Mouse (Mus musculus) kidney, embryonic 15.5 days (tissue): Measurements from ENCODE around the gene Trappc6b. TPM values are rescaled to one million over a fixed set of nuclear protein-coding genes. Genes with fewer than 3 reads are reported as not detected.

Experiments
- ATAC-seq: fragments of 200-750 bp; cut with Nextera tagmentation; replicated peaks from 2 replicates; pipeline ENCODE4 v1.8.0; 2017; ENCODE audit warnings: moderate TSS enrichment; ENCODE audit not compliant: low FRiP score
- H3K27ac ChIP-seq: fragments of 300-500 bp; sonication (generic); 2 replicates; pipeline ENCODE4 v1.5.1; 2015; ENCODE audit warnings: mild to moderate bottlenecking, inconsistent platforms
- H3K27me3 ChIP-seq: fragments of 300-500 bp; sonication (generic); 2 replicates; pipeline ENCODE4 v1.6.1; 2015; ENCODE audit warnings: inconsistent platforms
- H3K36me3 ChIP-seq: fragments of 300-500 bp; sonication (generic); 2 replicates; pipeline ENCODE4 v1.6.1; 2015; ENCODE audit warnings: inconsistent platforms
- H3K4me1 ChIP-seq: fragments of 300-500 bp; sonication (generic); 2 replicates; pipeline ENCODE4 v1.6.1; 2015; ENCODE audit warnings: inconsistent platforms
- H3K4me2 ChIP-seq: fragments of 300-500 bp; sonication (generic); 2 replicates; pipeline ENCODE4 v1.6.1; 2015; ENCODE audit warnings: moderate library complexity, mild to moderate bottlenecking, inconsistent platforms
- H3K4me3 ChIP-seq: fragments of 300-500 bp; sonication (generic); replicated peaks from 2 replicates; pipeline ENCODE4 v1.5.1; 2015; ENCODE audit warnings: mild to moderate bottlenecking, inconsistent platforms
- H3K9ac ChIP-seq: fragments of 300-500 bp; sonication (generic); 2 replicates; pipeline ENCODE4 v1.6.1; 2015; ENCODE audit warnings: mild to moderate bottlenecking, inconsistent platforms
- H3K9me3 ChIP-seq: fragments of 300-500 bp; sonication (generic); replicated peaks from 2 replicates; pipeline ENCODE4 v1.6.1; 2016; ENCODE audit warnings: inconsistent platforms
- WGBS: fragments of 180-500 bp; shearing (Covaris S2); methylation state at CpG from one replicate; pipeline ENCODE4 v1.1.7; 2015; ENCODE audit warnings: mixed read lengths; 5-methylcytosine and 5-hydroxymethylcytosine counted together
- polyA plus RNA-seq: library from polyadenylated mRNA; unstranded; fragments of >200 nt; fragmentation: Nextera tagmentation; extraction: Ambion mirVana; gene quantifications from 2 replicates; pipeline ENCODE4 v1.2.1, GENCODE M21; 2015

Trappc6b gene
- 91.2 and 91.8 TPM in 2 replicates for polyA plus RNA-seq

GRCm38 (mm10) chr12:59060993-59061595 is at the start of gene Trappc6b:
Gene Trappc6b (minus strand): TSS chr12:59061472.
- no peaks in the 10 kb centered on the region for H3K9me3 ChIP-seq
- H3K9ac ChIP-seq: peak within 1 kb of the TSS; percentile 83
- H3K4me1 ChIP-seq: peaks cover 18% of the 10 kb centered on the region
- no peaks in the 10 kb centered on the region for H3K27me3 ChIP-seq
- WGBS: under 1% methylated on average over 48 of the region's 49 CpGs
- H3K36me3 ChIP-seq: peaks cover 33% of the 10 kb centered on the region
- peak within 1 kb of the TSS; percentile 86 for H3K4me3 ChIP-seq
- peak; percentile 98 for ATAC-seq
- peak within 1 kb of the TSS; percentile 67 for H3K4me2 ChIP-seq
- H3K27ac ChIP-seq: peak within 1 kb of the TSS; percentile 94

- Histone ChIP-seq H3K27ac (no peak overlapping the region), H3K4me3 (no peak overlapping the region), H3K27me3 (no peaks in the 10 kb centered on the region), H3K4me2 (no peak overlapping the region), H3K9ac (no peak overlapping the region), H3K4me1 (no peaks in the 10 kb centered on the region), H3K36me3 (no peaks in the 10 kb centered on the region), H3K9me3 (no peaks in the 10 kb centered on the region)
- WGBS: 91% methylated on average over 4 of the region's 4 CpGs
- no peak for ATAC-seq
These were observed 46.7 kb upstream of the Trappc6b start for GRCm38 (mm10) chr12:59107926-59108325.

- H3K27me3 ChIP-seq: no peaks in the 10 kb centered on the region
- H3K27ac ChIP-seq: no peak overlapping the region
- H3K9me3 ChIP-seq: no peaks in the 10 kb centered on the region
- no peak overlapping the region for H3K4me2 ChIP-seq
- WGBS: 90% methylated on average over 5 of the region's 5 CpGs
- no peaks in the 10 kb centered on the region for H3K4me1 ChIP-seq
- no peak for ATAC-seq
- no peak overlapping the region for H3K9ac ChIP-seq
- no peaks in the 10 kb centered on the region for H3K36me3 ChIP-seq
- H3K4me3 ChIP-seq: no peak overlapping the region
These were observed 45.2 kb upstream of the Trappc6b start for GRCm38 (mm10) chr12:59106491-59106890.

GRCm38 (mm10) chr12:59105914-59106313 is 44.6 kb upstream of the Trappc6b start:
- H3K4me1 ChIP-seq: no peaks in the 10 kb centered on the region
- ATAC-seq: no peak; the same call in 1 of the 2 replicates
- H3K36me3 ChIP-seq: no peaks in the 10 kb centered on the region
- no peak overlapping the region for H3K27ac ChIP-seq
- no peak overlapping the region for H3K4me2 ChIP-seq
- 73% methylated on average over 6 of the region's 6 CpGs for WGBS
- H3K9ac ChIP-seq: no peak overlapping the region
- H3K4me3 ChIP-seq: no peak overlapping the region
- no peaks in the 10 kb centered on the region for H3K27me3 ChIP-seq
- H3K9me3 ChIP-seq: no peaks in the 10 kb centered on the region

GRCm38 (mm10) chr12:59104771-59105170 is 43.5 kb upstream of the Trappc6b start:
- Histone ChIP-seq H3K4me1 (no peaks in the 10 kb centered on the region), H3K4me2 (no peak overlapping the region), H3K36me3 (no peaks in the 10 kb centered on the region), H3K9me3 (no peaks in the 10 kb centered on the region), H3K4me3 (no peak overlapping the region), H3K27ac (no peak overlapping the region), H3K27me3 (no peaks in the 10 kb centered on the region), H3K9ac (no peak overlapping the region)
- WGBS: 75% methylated on average over 5 of the region's 5 CpGs
- ATAC-seq: no peak

GRCm38 (mm10) chr12:59095104-59096025 is 34.1 kb upstream of the Trappc6b start, which contains the start of gene Mia2:
Gene Mia2 (plus strand): TSS chr12:59095799.
- H3K4me1 ChIP-seq: no peaks in the 10 kb centered on the region
- 63% methylated on average over 19 of the region's 19 CpGs for WGBS
- peak within 1 kb of the TSS; percentile 40 for H3K4me2 ChIP-seq
- no peaks in the 10 kb centered on the region for H3K36me3 ChIP-seq
- H3K27me3 ChIP-seq: no peaks in the 10 kb centered on the region
- no peaks in the 10 kb centered on the region for H3K9me3 ChIP-seq
- H3K9ac ChIP-seq: 0 out of 2 replicates have a peak within 1 kb of the TSS, but pooled peaks have one; percentile 8
- ATAC-seq: peak; percentile 93
- peak within 1 kb of the TSS; percentile 73 for H3K27ac ChIP-seq
- peak within 1 kb of the TSS; percentile 35 for H3K4me3 ChIP-seq

GRCm38 (mm10) chr12:59093543-59093942 is 32.3 kb upstream of the Trappc6b start:
- no peaks in the 10 kb centered on the region for H3K36me3 ChIP-seq
- no peak overlapping the region for H3K27ac ChIP-seq
- H3K9me3 ChIP-seq: no peaks in the 10 kb centered on the region
- no peaks in the 10 kb centered on the region for H3K27me3 ChIP-seq
- 62% methylated on average over 2 of the region's 2 CpGs for WGBS
- no peak overlapping the region for H3K9ac ChIP-seq
- ATAC-seq: no peak
- H3K4me2 ChIP-seq: no peak overlapping the region
- no peaks in the 10 kb centered on the region for H3K4me1 ChIP-seq
- H3K4me3 ChIP-seq: no peak overlapping the region

- 74% methylated on average over 5 of the region's 5 CpGs for WGBS
- no peaks in the 10 kb centered on the region for H3K36me3 ChIP-seq
- H3K4me2 ChIP-seq: no peak overlapping the region
- no peaks in the 10 kb centered on the region for H3K4me1 ChIP-seq
- H3K4me3 ChIP-seq: no peak overlapping the region
- ATAC-seq: no peak
- H3K9me3 ChIP-seq: no peaks in the 10 kb centered on the region
- H3K27me3 ChIP-seq: no peaks in the 10 kb centered on the region
- H3K9ac ChIP-seq: no peak overlapping the region
- no peak overlapping the region for H3K27ac ChIP-seq
These were observed 24.9 kb upstream of the Trappc6b start for GRCm38 (mm10) chr12:59086171-59086570.

- Histone ChIP-seq H3K27ac (no peak overlapping the region), H3K4me2 (no peak overlapping the region), H3K9ac (no peak overlapping the region), H3K36me3 (no peaks in the 10 kb centered on the region), H3K27me3 (no peaks in the 10 kb centered on the region), H3K9me3 (no peaks in the 10 kb centered on the region), H3K4me3 (no peak overlapping the region), H3K4me1 (no peaks in the 10 kb centered on the region)
- WGBS: 66% methylated on average over 5 of the region's 5 CpGs
- no peak for ATAC-seq
These were observed 23.2 kb upstream of the Trappc6b start for GRCm38 (mm10) chr12:59084446-59084845.

GRCm38 (mm10) chr12:59080461-59080860 is 19.2 kb upstream of the Trappc6b start:
- Histone ChIP-seq H3K4me3 (no peak overlapping the region), H3K4me1 (no peaks in the 10 kb centered on the region), H3K27ac (no peak overlapping the region), H3K4me2 (no peak overlapping the region), H3K36me3 (peaks cover 2% of the 10 kb centered on the region; the same call in 1 of the 2 replicates), H3K9me3 (no peaks in the 10 kb centered on the region), H3K9ac (no peak overlapping the region), H3K27me3 (no peaks in the 10 kb centered on the region)
- 83% methylated on average over 4 of the region's 4 CpGs for WGBS
- ATAC-seq: no peak

GRCm38 (mm10) chr12:59077883-59078282 is 16.6 kb upstream of the Trappc6b start:
- Histone ChIP-seq H3K36me3 (peaks cover 18% of the 10 kb centered on the region), H3K27me3 (no peaks in the 10 kb centered on the region), H3K4me3 (no peak overlapping the region), H3K9me3 (no peaks in the 10 kb centered on the region), H3K4me2 (no peak overlapping the region), H3K27ac (no peak overlapping the region), H3K4me1 (no peaks in the 10 kb centered on the region), H3K9ac (no peak overlapping the region)
- ATAC-seq: no peak
- WGBS: 94% methylated on average over 3 of the region's 3 CpGs

GRCm38 (mm10) chr12:59076996-59077395 is 15.7 kb upstream of the Trappc6b start:
- Histone ChIP-seq H3K27me3 (no peaks in the 10 kb centered on the region), H3K9ac (no peak overlapping the region), H3K9me3 (no peaks in the 10 kb centered on the region), H3K4me2 (no peak overlapping the region), H3K27ac (no peak overlapping the region), H3K4me3 (no peak overlapping the region), H3K4me1 (no peaks in the 10 kb centered on the region), H3K36me3 (peaks cover 26% of the 10 kb centered on the region)
- WGBS: 85% methylated on average over 3 of the region's 3 CpGs
- ATAC-seq: no peak
